Mouse (Mus musculus) adrenal gland, postnatal 10 days (tissue): ENCODE results near the gene Pin1. TPM values are rescaled to one million over a fixed set of nuclear protein-coding genes. Genes with fewer than 3 reads are reported as not detected.

Experiments used
- DNase-seq: peaks from one replicate; pipeline ENCODE4 v3.0.0; 2021; ENCODE audit warnings: mixed read lengths
- total RNA-seq, 2 experiments: library from RNA; stranded (reverse); gene quantifications; 2 replicates each; pipeline ENCODE4 v1.2.3; 2021

Pin1 gene
- total RNA-seq, 2 experiments from 2014 or later = 19.5 to 20.7 TPM

DNA sequence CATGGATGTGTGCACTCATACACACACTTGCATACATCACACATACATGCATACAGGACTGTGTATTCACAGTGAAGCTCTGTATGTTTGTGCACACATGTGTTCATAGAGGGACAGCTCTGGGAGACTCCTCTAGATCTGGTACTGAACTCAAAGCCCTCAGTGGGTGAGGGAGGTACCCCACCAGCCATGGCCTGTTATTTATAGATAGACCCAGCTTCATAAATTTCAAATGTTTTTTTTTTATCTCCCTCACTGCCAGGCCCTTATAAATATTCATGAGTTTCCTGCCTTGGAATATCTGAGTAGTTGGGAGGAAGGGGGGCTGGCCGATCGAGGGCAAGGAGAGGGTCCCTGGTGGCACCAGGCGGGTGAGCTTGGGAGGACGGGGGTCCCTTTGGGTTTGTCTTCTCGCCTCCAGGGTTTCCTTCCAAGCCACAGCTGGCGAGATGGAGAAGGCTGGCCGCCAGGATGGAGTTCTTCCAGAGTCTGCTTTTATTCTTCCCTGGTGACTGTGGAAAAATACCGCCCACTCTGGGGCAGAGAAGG is 52.0 kb downstream of the Pin1 start:
- peak; percentile 21 for DNase-seq

DNA sequence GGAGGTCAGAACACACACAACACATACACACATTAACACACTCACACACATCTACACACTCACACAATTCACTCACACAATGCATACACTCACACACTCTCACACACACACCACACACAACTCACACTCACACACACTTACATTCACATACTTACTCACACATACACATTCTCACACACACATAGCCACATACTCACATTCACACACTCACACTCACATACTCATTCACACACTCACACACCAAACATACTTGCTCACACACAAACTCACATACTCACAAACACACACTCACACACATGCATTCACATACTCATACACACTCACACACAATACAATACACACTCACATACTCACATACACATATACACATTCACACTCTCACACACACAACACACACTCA is 53.5 kb downstream of the Pin1 start:
- DNase-seq = no peak

DNA sequence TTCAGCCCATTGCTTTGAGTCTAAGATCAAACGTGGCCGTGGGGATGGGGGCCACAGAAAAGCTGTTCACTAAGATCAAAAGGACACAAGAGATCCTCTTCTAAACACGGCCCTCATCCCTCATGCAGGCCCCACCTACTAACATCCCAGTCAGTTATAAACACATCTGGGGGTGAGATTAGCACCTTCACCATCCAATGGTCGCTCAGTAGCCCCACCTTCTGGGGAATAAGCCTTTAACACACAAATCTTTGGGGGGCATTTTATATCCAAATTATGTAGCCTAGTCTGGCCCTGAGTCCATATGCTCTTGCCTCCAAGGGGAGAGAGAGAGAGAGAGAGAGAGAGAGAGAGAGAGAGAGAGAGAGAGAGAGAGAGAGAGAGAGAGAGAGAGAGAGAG is 54.1 kb downstream of the Pin1 start:
- DNase-seq = no peak

DNA sequence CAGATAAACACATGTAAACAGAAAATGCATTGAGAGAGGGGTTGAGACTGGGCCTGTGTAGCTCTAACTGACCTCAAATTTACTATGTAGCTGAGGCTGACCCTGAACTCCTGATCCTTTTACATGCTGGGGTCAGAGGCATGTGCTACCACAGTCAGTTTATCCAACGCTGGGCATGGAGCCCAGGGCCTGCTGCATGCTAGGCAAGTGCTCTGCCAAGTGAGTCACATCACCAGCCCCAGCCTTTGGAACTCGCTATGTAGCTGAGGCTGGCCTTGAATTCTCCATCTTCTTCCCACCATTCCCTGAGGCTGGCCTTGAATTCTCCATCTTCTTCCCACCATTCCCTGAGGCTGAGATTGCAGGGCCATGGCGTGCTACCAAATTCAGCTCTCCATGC is 58.6 kb downstream of the Pin1 start:
- peak; percentile 58 for DNase-seq

DNA sequence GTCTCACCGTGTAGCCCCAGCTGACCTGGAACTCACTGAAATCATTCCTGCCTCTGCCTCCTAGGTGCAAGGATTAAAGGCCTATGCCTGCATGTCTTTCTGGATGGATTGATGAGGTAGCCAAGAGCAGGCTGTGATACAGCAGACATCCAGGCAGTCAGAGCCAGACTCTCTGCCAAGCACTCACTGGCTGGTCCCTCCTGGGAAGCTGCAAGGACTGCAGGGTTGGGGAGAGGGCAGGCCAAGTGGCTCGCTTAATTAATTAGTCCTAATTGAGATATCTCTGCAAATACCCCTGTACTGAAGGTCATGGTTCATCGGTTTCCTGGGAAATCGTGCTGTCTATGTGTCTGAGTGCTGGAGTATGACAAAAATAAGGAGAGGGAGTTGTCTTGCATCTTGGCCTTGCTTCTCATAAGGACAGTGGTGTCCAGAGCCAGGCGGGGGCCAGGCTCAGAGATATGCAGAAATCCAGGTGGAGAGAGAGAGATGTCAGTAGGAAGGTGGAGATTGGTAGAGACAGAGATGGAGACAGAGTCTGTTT is 61.1 kb downstream of the Pin1 start:
- no peak for DNase-seq

DNA sequence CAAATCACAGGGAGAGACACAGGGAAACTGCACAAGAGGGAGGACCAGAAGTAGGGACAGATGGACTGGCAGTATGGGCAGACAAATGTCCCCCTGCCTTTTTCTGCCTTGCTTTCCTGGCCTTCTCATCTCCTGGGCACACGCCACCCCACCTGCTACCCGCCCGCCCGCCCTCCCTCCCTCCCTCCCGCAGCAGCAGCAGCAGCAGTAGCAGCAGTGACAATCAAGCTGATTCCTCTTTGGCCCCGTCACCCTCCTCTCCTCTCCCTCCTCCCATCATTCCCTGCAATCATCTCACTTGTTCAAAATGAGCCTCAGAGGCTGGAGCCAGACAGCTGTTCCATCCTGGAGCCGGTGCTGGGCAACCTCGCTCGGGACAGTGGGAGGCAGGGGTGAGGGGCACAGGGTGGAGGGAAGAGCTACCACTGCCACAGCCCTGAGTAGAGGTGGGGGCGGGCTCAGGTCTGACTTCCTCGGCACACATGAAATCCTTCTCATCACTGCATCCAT is 61.6 kb downstream of the Pin1 start:
- DNase-seq = no peak

DNA sequence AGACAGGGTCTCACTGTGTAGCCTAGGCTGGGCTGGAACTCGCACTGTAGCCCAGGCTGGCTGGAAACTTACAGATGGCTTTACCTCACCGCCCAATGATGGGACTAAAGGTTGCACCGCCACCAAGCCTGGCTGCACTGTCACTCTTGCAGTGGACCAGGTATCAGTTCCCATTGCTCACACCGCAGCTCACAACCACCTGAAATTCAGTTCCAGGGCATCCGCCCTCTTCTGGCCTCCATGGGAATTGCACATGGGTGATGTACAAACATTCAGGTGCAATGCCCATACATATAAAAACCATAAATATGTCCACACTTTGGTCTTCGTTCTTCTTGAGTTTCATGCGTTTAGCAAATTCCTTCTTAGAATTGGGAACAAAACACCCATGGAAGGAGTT is 63.4 kb downstream of the Pin1 start:
- no peak for DNase-seq

Other genes with a start within 250 kb of the Pin1 start
- 10 to 100 TPM; 19.4 to 26.9 TPM for gene Zfp26, start 191.9 kb upstream of the Pin1 start, total RNA-seq
- 10 to 100 TPM; 20.2 to 21.5 TPM for gene Zfp426, start 159.3 kb upstream of the Pin1 start, total RNA-seq
- gene Zfp266, start 130.7 kb upstream of the Pin1 start, total RNA-seq = 10 to 100 TPM; 38.8 to 50.0 TPM
- 10 to 100 TPM in 1 of 2 experiments, 1 to 10 TPM in 1; 5.8 to 13.3 TPM for gene Zfp846, start 70.8 kb upstream of the Pin1 start, total RNA-seq
- 100 to 1,000 TPM; 295 to 301 TPM for gene Ubl5, start 9.2 kb upstream of the Pin1 start, total RNA-seq
- 10 to 100 TPM; 16.8 to 24.5 TPM for gene Fbxl12, start 7.3 kb upstream of the Pin1 start, total RNA-seq
- 1 to 10 TPM; 3.3 to 6.4 TPM for gene Olfm2, start 94.3 kb downstream of the Pin1 start, total RNA-seq
- 100 to 1,000 TPM in 1 of 2 experiments, 10 to 100 TPM in 1; 99.1 to 106 TPM for gene Col5a3, start 163.0 kb downstream of the Pin1 start, total RNA-seq
- not detected for gene Rdh8, start 166.4 kb downstream of the Pin1 start, total RNA-seq
- gene A230050P20Rik, start 216.5 kb downstream of the Pin1 start, total RNA-seq = 10 to 100 TPM; 17.1 to 28.0 TPM
- gene Angptl6, start 227.6 kb downstream of the Pin1 start, total RNA-seq = 1 to 10 TPM; 5.0 to 5.3 TPM
- 10 to 100 TPM; 32.6 to 38.2 TPM for gene Ppan, start 236.1 kb downstream of the Pin1 start, total RNA-seq
- gene Eif3g, start 246.5 kb downstream of the Pin1 start, total RNA-seq = 100 to 1,000 TPM; 136 to 143 TPM